Mouse (Mus musculus) WW6 (cell line): ENCODE results near the gene Il5ra.

Source experiments
- DNase-seq: peaks from one replicate; pipeline ENCODE4 v3.0.0-alpha.2; 2013; ENCODE audit warnings: low read depth, low spot score

Il5ra gene

DNA sequence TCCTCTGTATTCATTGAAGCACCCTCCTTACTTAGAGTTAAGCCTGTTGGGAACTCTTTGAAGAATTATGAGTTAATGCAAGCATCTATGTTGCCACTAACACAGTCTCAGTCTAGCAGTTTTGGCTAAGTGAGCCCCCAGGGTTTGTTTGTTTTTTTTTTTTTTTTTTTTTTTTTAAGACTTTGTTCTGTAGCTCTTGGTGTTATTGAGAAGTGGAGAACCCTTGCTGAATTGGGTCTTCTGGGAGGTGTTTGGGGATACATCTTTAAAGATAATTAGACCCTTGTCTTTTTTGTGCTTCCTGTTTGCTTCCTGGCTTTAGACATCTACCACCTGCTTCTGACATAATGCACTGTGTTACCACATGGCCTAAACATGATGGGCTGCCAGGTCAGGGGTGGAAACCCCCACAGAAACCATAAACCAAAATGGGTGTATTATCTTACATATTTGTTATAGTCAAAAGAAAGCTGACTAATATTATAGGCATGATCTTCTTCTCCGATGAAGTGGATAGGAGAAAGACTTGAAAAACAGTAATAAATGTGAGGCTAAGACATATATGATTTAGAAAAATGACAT lies 8.5 kb downstream of the Il5ra start:
- DNase-seq = no peak

DNA sequence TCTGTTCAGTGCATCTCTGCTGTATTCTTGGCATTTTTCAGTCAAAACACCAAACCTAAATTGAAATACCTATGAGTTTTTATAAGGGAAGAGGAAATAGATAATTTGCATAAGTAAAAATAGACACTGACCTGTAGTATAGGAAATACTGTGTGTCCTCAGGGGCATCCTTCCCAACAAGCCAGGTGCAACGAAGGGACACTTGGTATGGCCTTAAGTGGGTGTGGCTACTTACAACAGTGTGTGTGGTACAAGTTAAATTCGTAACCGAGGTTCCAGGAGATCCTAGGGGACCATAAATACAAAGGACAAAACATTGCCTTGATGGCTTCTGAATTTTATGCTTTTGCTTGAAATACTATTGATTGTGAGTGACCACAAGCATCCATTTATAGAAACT lies 10.6 kb downstream of the Il5ra start:
- no peak for DNase-seq

- no peak for DNase-seq
Observed at GRCm38 (mm10) chr6:106732563-106732962, 16.3 kb downstream of the Il5ra start.

GRCm38 (mm10) chr6:106729682-106730314 lies 19.0 kb downstream of the Il5ra start:
- DNase-seq = no peak

DNA sequence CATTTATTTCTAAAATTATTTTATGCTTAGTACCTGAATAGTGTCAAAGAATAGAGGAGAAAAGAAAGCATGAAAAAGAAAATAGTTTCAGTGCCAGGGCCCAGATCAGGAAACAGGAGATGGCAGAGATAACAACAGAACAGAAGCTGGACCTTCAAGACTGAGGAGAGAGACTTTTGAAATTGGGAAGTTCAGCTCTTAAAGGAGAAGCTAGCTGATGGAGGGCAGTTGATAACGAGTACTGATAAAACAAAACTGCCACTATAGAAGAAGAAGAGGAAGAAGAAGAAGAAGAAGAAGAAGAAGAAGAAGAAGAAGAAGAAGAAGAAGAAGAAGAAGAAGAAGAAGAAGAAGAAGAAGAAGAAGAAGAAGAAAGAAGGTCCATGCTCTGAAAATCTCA lies 21.1 kb downstream of the Il5ra start:
- no peak for DNase-seq

DNA sequence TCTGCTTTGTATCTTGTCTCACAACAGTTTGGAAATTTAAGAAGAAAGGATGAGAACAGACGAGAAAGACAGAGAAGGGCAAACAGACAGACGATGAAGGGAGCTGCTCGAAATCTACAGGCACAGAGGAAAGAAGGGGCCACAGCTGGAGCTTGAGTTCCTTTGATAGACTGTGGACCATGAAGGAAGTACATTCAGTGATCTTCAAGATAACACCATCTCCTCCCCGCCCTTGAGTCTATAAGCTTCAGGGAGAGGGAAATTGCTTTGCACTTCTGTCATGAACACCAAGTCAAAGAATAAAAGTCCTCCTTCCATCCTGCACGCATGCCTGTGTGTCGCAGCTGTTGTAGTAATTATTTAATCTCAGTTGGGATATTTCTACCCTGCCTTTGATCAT lies 22.8 kb downstream of the Il5ra start:
- DNase-seq = no peak

GRCm38 (mm10) chr6:106725642-106726041 lies 23.2 kb downstream of the Il5ra start:
- DNase-seq = no peak

DNA sequence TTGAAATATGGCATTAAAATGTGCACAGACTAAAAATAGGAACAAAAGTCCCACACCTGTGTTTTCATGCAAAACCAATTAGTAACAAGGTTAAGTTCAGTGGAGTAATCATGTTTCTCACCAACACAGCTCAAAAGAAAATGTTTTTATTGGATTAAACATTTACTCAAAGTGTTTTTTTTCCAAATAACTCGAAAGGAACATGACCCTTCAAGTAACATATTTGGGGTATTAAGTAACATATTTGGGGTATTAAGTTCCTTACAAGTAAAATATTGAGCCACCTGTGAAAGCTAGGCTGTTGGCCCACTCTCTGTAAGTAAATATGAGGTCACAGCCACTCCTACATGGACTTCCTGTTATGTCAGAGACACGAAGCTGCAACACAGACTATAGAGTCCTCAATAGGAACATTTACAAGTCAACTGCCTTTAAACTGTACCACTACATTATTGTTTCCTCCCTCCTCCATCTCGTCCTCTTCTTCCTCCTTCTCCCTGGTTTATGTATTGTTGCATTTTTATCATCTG lies 43.3 kb downstream of the Il5ra start:
- DNase-seq = no peak

GRCm38 (mm10) chr6:106701931-106702330 lies 46.9 kb downstream of the Il5ra start:
- DNase-seq = no peak

GRCm38 (mm10) chr6:106675581-106675980 lies 73.3 kb downstream of the Il5ra start:
- no peak for DNase-seq

- peak; percentile 40 for DNase-seq
Observed at GRCm38 (mm10) chr6:106663780-106664651, 84.8 kb downstream of the Il5ra start.
